Mouse (Mus musculus) liver, embryonic 15.5 days (tissue): Measurements from ENCODE around the gene Srsf3. TPM values are rescaled to one million over a fixed set of nuclear protein-coding genes. Genes with fewer than 3 reads are reported as not detected.

Source experiments
- polyA plus RNA-seq: library from polyadenylated mRNA; unstranded; fragments of >200 nt; fragmentation: Nextera tagmentation; extraction: Ambion mirVana; gene quantifications from 2 replicates; pipeline ENCODE4 v1.2.1, GENCODE M21; 2015

Srsf3 gene
- polyA plus RNA-seq, 1 experiment from 2014 or later: 215 TPM

Other genes with a start within 250 kb of the Srsf3 start
- gene Brpf3, start 231.5 kb upstream of the Srsf3 start, polyA plus RNA-seq: 74.7 and 78.4 TPM in 2 replicates
- 0.06 and 0.13 TPM in 2 replicates for gene Pnpla1, start 174.2 kb upstream of the Srsf3 start, polyA plus RNA-seq
- 0.07 and 0.08 TPM in 2 replicates for gene 4930539E08Rik, start 117.3 kb upstream of the Srsf3 start, polyA plus RNA-seq
- gene Pxt1, start 88.8 kb upstream of the Srsf3 start, polyA plus RNA-seq: 0.25 and 0.26 TPM in 2 replicates
- gene Kctd20, start 80.7 kb upstream of the Srsf3 start, polyA plus RNA-seq: 74.6 and 80.9 TPM in 2 replicates
- 41.7 and 46.7 TPM in 2 replicates for gene Stk38, start 24.6 kb upstream of the Srsf3 start, polyA plus RNA-seq
- 15.4 and 15.5 TPM in 2 replicates for gene Cdkn1a, start 58.3 kb downstream of the Srsf3 start, polyA plus RNA-seq
- 7.8 and 10.0 TPM in 2 replicates for gene Rab44, start 81.5 kb downstream of the Srsf3 start, polyA plus RNA-seq
- 0.05 and 0.12 TPM in 2 replicates for gene Cpne5, start 205.5 kb downstream of the Srsf3 start, polyA plus RNA-seq
- gene Ppil1, start 231.6 kb downstream of the Srsf3 start, polyA plus RNA-seq: 86.2 and 92.9 TPM in 2 replicates
- gene BC004004, start 236.2 kb downstream of the Srsf3 start, polyA plus RNA-seq: 62.7 and 69.9 TPM in 2 replicates